Mouse (Mus musculus): ENCODE results near the gene Gdpd5. TPM values are rescaled to one million over a fixed set of nuclear protein-coding genes. Genes with fewer than 3 reads are reported as not detected.

Gdpd5 gene
- polyA plus RNA-seq, 1 experiment from 2014 or later = 16.7 TPM

DNA sequence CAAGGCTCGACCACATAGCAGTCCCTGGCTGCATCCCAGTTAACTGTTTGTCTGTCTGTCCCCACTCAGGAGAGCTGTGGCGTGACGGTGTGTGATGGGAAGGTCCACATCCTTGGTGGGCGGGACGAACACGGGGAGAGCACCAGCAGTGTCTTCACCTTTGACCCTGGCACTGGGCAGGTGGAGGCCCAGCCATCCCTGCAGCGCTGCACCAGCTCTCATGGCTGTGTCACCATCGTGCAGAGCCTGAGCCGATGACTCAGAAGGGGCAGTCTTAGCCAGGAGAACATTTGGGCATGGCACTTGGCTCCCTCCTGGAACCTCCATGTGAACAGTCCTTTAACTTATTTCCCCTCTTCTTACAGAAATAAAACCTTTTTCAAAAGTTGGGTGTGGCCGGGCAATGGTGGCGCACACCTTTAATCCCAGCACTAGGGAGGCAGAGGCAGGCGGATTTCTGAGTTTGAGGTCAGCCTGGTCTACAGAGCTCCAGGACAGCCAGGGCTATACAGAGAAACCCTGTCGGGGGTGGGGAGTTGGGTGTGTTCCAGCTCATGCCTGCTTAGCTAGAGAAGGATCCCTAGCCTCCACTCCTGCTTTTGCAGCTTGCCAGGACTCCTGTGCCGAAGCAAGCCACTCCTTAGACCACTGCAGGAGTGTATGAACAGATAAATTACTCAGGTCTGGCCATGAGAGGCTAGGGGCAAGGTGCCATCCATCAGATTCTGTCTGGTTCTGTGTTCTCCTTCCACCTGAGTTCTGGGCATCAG is 92.6 kb downstream of the Gdpd5 start:
- WGBS = 84% methylated on average over 14 of the region's 14 CpGs
- no peaks in the 10 kb centered on the region for H3K4me1 ChIP-seq (ENCODE audit: control insufficient read depth, insufficient read depth, low read length)
- H3K27ac ChIP-seq (ENCODE audit: low read depth, low read length) = peak overlapping the region; percentile 75
- H3K27me3 ChIP-seq (ENCODE audit: control insufficient read depth, insufficient read depth, low read length) = peaks cover 7% of the 10 kb centered on the region
- DNase-seq (ENCODE audit: low spot score, missing footprints) (no peak), ATAC-seq (ENCODE audit: low FRiP score) (no peak)
- H3K36me3 ChIP-seq (ENCODE audit: control insufficient read depth, insufficient read depth, low read length) = peaks cover 22% of the 10 kb centered on the region
- no peak overlapping the region for H3K9ac ChIP-seq (ENCODE audit: low read length)
- H3K9me3 ChIP-seq (ENCODE audit: control insufficient read depth, low read length) = no peaks in the 10 kb centered on the region
- H3K4me2 ChIP-seq = no peak overlapping the region
- H3K4me3 ChIP-seq (ENCODE audit: low read depth, low read length) = no peak overlapping the region

DNA sequence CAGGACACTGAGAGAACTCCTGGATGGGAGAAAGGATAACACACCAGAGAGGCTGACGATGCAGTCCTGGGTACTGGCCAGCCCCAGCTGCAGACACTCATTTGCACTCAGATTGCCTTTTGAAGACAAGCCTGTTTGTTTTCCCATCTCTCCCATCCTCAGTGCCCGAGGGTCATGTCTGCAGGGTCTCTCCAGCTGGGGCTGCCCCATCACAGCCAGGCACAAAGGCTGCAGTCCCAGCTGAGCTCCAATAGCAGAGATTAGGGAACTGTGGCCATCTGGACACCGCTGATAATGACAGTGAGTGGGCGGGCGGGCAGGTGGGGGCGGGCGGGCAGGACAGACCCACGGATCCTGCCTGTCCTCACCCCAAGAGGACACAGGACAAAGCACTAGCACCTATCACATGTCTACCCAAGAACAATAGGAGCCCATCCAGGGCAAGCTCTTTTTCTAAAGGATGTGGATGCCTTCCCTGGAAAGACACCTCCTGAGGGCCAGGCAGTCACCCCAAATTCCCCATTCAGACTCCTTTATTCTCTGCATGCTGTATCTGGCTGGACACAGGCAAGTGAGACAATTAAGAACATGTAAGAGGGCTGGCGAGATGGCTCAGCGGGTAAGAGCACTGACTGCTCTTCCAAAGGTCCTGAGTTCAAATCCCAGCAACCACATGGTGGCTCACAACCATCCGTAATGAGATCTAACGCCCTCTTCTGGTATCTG is 93.8 kb downstream of the Gdpd5 start:
- Histone ChIP-seq H3K4me1 (ENCODE audit: control insufficient read depth, insufficient read depth, low read length) (0 out of 2 replicates have a peak, but pooled peaks cover 2% of the 10 kb centered on the region), H3K4me2 (no peak overlapping the region), H3K27me3 (ENCODE audit: control insufficient read depth, insufficient read depth, low read length) (no peaks in the 10 kb centered on the region; the same call in 1 of the 2 replicates), H3K9ac (ENCODE audit: low read length) (no peak overlapping the region), H3K4me3 (ENCODE audit: low read depth, low read length) (no peak overlapping the region), H3K36me3 (ENCODE audit: control insufficient read depth, insufficient read depth, low read length) (peaks cover 33% of the 10 kb centered on the region), H3K27ac (ENCODE audit: low read depth, low read length) (peak overlapping the region; percentile 75), H3K9me3 (ENCODE audit: control insufficient read depth, low read length) (no peaks in the 10 kb centered on the region)
- ATAC-seq (ENCODE audit: low FRiP score) = peak; percentile 91
- 60% methylated on average over 10 of the region's 12 CpGs for WGBS
- no peak for DNase-seq (ENCODE audit: low spot score, missing footprints)

DNA sequence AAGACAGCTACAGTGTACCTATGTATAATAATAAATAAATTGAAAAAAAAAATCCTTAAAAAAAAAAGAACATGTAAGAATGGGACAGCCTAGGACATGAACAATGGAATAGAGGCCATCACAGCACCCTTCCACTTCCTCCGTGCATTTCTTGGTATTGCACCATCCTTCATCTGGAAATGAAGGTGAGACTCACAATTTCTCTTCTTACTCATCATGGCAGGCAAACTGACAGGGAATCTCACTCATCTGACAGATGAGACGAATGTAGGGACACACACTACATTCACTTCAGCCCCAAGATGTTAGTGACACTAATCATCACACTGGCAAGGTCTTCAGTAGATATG is 94.3 kb downstream of the Gdpd5 start:
- Histone ChIP-seq H3K27me3 (ENCODE audit: control insufficient read depth, insufficient read depth, low read length) (no peaks in the 10 kb centered on the region), H3K9me3 (ENCODE audit: control insufficient read depth, low read length) (no peaks in the 10 kb centered on the region), H3K27ac (ENCODE audit: low read depth, low read length) (peak overlapping the region; percentile 75), H3K9ac (ENCODE audit: low read length) (no peak overlapping the region), H3K36me3 (ENCODE audit: control insufficient read depth, insufficient read depth, low read length) (peaks cover 37% of the 10 kb centered on the region), H3K4me3 (ENCODE audit: low read depth, low read length) (no peak overlapping the region), H3K4me2 (no peak overlapping the region), H3K4me1 (ENCODE audit: control insufficient read depth, insufficient read depth, low read length) (0 out of 2 replicates have a peak, but pooled peaks cover 4% of the 10 kb centered on the region)
- no peak for DNase-seq (ENCODE audit: low spot score, missing footprints)
- WGBS = 86% methylated on average over 2 of the region's 2 CpGs
- peak; percentile 1; the same call in 1 of the 2 replicates for ATAC-seq (ENCODE audit: low FRiP score)

DNA sequence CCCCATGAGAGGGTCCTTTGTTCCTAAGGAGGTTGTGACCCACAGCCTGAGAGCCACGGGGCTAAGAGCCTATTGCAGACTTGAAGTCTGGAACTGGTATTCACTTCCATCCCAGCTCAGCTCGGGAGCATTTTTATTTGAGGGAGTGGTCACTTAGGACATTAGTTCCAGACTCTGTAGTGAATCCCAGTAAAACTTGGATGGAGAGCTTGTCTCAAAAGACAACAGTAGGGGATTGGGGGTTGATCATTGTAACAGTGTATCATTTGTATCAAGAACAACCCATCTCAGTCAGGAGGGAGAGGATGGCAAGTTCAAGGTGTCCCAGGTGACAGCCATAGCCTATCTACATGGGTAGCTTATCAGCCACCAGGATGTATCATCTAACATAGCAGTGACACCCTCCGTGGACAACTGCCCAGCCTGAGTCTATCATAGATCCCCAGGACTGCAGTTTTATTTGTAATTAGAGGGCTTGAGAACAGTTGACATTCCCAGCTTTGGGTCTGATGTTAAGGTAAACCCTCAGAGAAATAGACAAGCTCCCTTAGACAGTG is 95.4 kb downstream of the Gdpd5 start:
- 43% methylated on average over 3 of the region's 3 CpGs for WGBS
- H3K9me3 ChIP-seq (ENCODE audit: control insufficient read depth, low read length) = no peaks in the 10 kb centered on the region
- H3K9ac ChIP-seq (ENCODE audit: low read length) = no peak overlapping the region
- no peak for DNase-seq (ENCODE audit: low spot score, missing footprints)
- no peaks in the 10 kb centered on the region for H3K27me3 ChIP-seq (ENCODE audit: control insufficient read depth, insufficient read depth, low read length)
- 0 out of 2 replicates have a peak overlapping the region, but pooled peaks have one; percentile 30 for H3K27ac ChIP-seq (ENCODE audit: low read depth, low read length)
- peaks cover 12% of the 10 kb centered on the region for H3K4me1 ChIP-seq (ENCODE audit: control insufficient read depth, insufficient read depth, low read length)
- no peak for ATAC-seq (ENCODE audit: low FRiP score)
- H3K4me2 ChIP-seq = no peak overlapping the region
- peaks cover 47% of the 10 kb centered on the region for H3K36me3 ChIP-seq (ENCODE audit: control insufficient read depth, insufficient read depth, low read length)
- H3K4me3 ChIP-seq (ENCODE audit: low read depth, low read length) = no peak overlapping the region

DNA sequence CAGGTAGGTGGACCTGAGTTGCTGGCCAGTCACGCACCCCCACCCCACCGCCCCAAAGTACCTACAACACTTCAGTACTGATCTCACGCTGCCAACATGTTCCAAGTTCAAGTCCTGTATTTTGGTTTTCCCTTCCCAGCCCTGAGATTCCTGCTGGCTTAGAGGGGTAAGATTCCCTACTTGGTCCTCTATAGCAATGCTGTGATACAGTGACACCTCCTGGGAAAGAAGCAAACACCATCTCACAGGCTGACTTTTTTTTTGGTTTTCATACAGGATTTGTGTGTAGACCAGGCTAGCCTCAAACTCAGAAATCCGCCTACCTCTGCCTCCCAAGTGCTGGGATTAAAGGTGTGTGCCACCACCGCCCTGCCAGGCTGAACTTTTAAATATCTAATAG is 96.0 kb downstream of the Gdpd5 start:
- no peak overlapping the region for H3K4me3 ChIP-seq (ENCODE audit: low read depth, low read length)
- H3K36me3 ChIP-seq (ENCODE audit: control insufficient read depth, insufficient read depth, low read length) = peaks cover 49% of the 10 kb centered on the region
- H3K27ac ChIP-seq (ENCODE audit: low read depth, low read length) = no peak overlapping the region
- WGBS = 83% methylated on average over 5 of the region's 5 CpGs
- no peak overlapping the region for H3K4me2 ChIP-seq
- DNase-seq (ENCODE audit: low spot score, missing footprints) (no peak), ATAC-seq (ENCODE audit: low FRiP score) (no peak)
- H3K9ac ChIP-seq (ENCODE audit: low read length) = no peak overlapping the region
- H3K9me3 ChIP-seq (ENCODE audit: control insufficient read depth, low read length) = no peaks in the 10 kb centered on the region
- H3K4me1 ChIP-seq (ENCODE audit: control insufficient read depth, insufficient read depth, low read length) = peaks cover 18% of the 10 kb centered on the region
- no peaks in the 10 kb centered on the region for H3K27me3 ChIP-seq (ENCODE audit: control insufficient read depth, insufficient read depth, low read length)

DNA sequence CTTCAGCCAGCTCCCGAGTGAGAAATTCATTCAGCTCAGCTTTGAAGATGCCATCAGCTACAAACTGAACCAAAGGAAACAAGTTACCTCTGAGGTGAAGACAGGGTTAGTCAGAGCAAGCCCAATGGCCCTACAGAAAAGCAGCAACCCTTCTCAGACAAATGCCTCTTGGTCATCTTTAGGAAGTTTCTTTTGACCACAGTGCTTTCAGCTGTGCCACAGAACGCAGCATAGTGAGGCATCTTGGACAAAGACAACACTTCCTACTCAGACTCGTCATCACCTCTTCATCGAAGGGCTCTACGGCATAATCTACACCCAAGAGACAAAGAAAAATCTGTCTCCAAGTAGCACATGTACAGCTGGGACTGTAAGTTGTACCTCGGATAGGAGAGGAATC is 101.4 kb downstream of the Gdpd5 start:
- peaks cover 21% of the 10 kb centered on the region for H3K4me1 ChIP-seq (ENCODE audit: control insufficient read depth, insufficient read depth, low read length)
- H3K36me3 ChIP-seq (ENCODE audit: control insufficient read depth, insufficient read depth, low read length) = peaks cover 39% of the 10 kb centered on the region
- peak overlapping the region; percentile 77 for H3K4me3 ChIP-seq (ENCODE audit: low read depth, low read length)
- WGBS = 6% methylated on average over 6 of the region's 6 CpGs
- DNase-seq (ENCODE audit: low spot score, missing footprints) (no peak), ATAC-seq (ENCODE audit: low FRiP score) (no peak)
- H3K27me3 ChIP-seq (ENCODE audit: control insufficient read depth, insufficient read depth, low read length) = no peaks in the 10 kb centered on the region
- peak overlapping the region; percentile 58 for H3K4me2 ChIP-seq
- no peaks in the 10 kb centered on the region for H3K9me3 ChIP-seq (ENCODE audit: control insufficient read depth, low read length)
- H3K27ac ChIP-seq (ENCODE audit: low read depth, low read length) = no peak overlapping the region
- H3K9ac ChIP-seq (ENCODE audit: low read length) = peak overlapping the region; percentile 90

DNA sequence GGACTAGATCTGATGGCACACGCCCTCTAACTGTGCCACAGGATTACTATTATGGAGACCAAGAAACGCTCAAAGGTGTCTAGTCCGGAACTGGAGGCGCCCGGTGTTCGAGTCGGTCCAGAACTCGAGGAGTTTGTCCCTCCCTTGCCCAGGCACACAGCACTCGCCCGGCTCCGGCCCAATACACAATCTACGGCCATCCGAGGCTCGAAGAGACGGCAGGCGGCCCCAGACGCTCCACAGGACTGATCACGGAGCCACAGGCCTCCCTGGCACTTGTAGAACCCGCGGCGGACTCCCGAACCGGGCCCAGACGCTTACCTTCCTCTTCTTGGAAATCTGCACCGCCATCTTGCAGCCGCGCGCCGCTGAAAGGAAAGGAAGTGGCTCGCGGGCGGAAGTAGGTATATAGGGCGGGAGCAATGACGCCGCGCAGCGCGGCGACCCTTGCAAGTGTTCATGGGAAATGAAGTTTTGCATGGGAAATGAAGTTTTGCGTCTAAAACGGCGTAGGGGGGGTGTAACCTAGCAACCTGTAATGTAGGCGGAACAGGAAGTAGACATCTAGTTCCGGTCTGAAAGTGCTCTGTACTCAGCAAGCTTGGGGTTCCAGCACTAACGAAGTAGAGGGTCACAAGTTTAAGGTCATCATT is 102.2 kb downstream of the Gdpd5 start, which contains the start of gene Rps3:
Rps3 (minus strand) TSS at position 468 of the 653 bp plus-strand sequence.
- WGBS = under 1% methylated on average over 44 of the region's 45 CpGs
- ATAC-seq (ENCODE audit: low FRiP score) (peak; percentile 95), DNase-seq (ENCODE audit: low spot score, missing footprints) (peak; percentile 99)
- Histone ChIP-seq H3K4me1 (ENCODE audit: control insufficient read depth, insufficient read depth, low read length) (peaks cover 21% of the 10 kb centered on the region), H3K4me3 (ENCODE audit: low read depth, low read length) (peak within 1 kb of the TSS; percentile 77), H3K4me2 (peak within 1 kb of the TSS; percentile 58), H3K36me3 (ENCODE audit: control insufficient read depth, insufficient read depth, low read length) (peaks cover 31% of the 10 kb centered on the region), H3K9ac (ENCODE audit: low read length) (peak within 1 kb of the TSS; percentile 90), H3K27me3 (ENCODE audit: control insufficient read depth, insufficient read depth, low read length) (no peaks in the 10 kb centered on the region), H3K9me3 (ENCODE audit: control insufficient read depth, low read length) (no peaks in the 10 kb centered on the region), H3K27ac (ENCODE audit: low read depth, low read length) (peak within 1 kb of the TSS; percentile 46)

DNA sequence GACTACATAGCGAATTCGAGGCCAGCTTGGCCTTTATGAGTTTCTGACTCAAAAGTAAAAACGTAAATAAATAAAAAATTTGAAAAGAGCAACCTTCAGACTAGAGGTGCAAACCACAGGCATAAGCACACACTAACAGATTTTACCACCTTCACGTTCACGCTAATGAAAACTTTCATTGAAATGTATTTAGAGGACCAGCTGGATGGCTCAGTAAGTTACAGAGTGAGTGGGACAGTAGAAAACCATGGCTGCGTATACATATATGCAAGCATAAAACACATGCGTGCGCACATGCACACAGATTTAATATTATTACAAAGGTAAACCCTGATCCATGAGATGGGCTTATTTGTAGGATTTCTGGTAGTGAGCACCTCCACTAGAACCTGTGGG is 102.7 kb downstream of the Gdpd5 start:
- peak overlapping the region; percentile 46 for H3K4me2 ChIP-seq
- H3K36me3 ChIP-seq (ENCODE audit: control insufficient read depth, insufficient read depth, low read length) = peaks cover 29% of the 10 kb centered on the region
- H3K27ac ChIP-seq (ENCODE audit: low read depth, low read length) = no peak overlapping the region; the same call in 1 of the 2 replicates
- H3K27me3 ChIP-seq (ENCODE audit: control insufficient read depth, insufficient read depth, low read length) = no peaks in the 10 kb centered on the region
- H3K9ac ChIP-seq (ENCODE audit: low read length) = 0 out of 2 replicates have a peak overlapping the region, but pooled peaks have one; percentile 12
- H3K9me3 ChIP-seq (ENCODE audit: control insufficient read depth, low read length) = no peaks in the 10 kb centered on the region
- 48% methylated on average over 8 of the region's 8 CpGs for WGBS
- H3K4me1 ChIP-seq (ENCODE audit: control insufficient read depth, insufficient read depth, low read length) = peaks cover 21% of the 10 kb centered on the region
- DNase-seq (ENCODE audit: low spot score, missing footprints) (no peak), ATAC-seq (ENCODE audit: low FRiP score) (peak; percentile 43)
- peak overlapping the region; percentile 77; the same call in 1 of the 2 replicates for H3K4me3 ChIP-seq (ENCODE audit: low read depth, low read length)

Measured in midbrain, embryonic 11.5 days (tissue).